Mouse (Mus musculus) ES-E14 (cell line): ENCODE results near the gene Angptl1.

Experiments
- CHD2 ChIP-seq: IDR thresholded peaks from 2 replicates; pipeline ENCODE4 v1.6.1; 2014; ENCODE audit warnings: mild to moderate bottlenecking, low read depth, low read length, inconsistent platforms
- HCFC1 ChIP-seq: IDR thresholded peaks from 2 replicates; pipeline ENCODE4 v1.6.1; 2012; ENCODE audit warnings: low read length, inconsistent platforms, borderline replicate concordance; ENCODE audit not compliant: insufficient read depth
- MAFK ChIP-seq: IDR thresholded peaks from 2 replicates; pipeline ENCODE4 v1.6.1; 2014; ENCODE audit warnings: mild to moderate bottlenecking, low read depth, low read length, inconsistent platforms; ENCODE audit not compliant: insufficient read depth
- ZC3H11A ChIP-seq: IDR thresholded peaks from 2 replicates; pipeline ENCODE4 v1.6.1; 2012; ENCODE audit warnings: low read depth, mild to moderate bottlenecking, inconsistent platforms, low read length, borderline replicate concordance
- ZNF384 ChIP-seq: IDR thresholded peaks from 2 replicates; pipeline ENCODE4 v1.6.1; 2012; ENCODE audit warnings: low read depth, low read length, inconsistent platforms

GRCm38 (mm10) chr1:156847098-156847497 lies 8.7 kb downstream of the Angptl1 start:
- no peak for TF ChIP-seq ZC3H11A
- TF ChIP-seq ZNF384: no peak
- no peak for TF ChIP-seq MAFK
- no peak for TF ChIP-seq HCFC1
- TF ChIP-seq CHD2: no peak
